Mouse (Mus musculus): ENCODE results near the gene Mdga1.

Gene Mdga1

GRCm38 (mm10) chr17:29970037-29970555, at the start of gene Mdga1:
Gene Mdga1 (minus strand): TSS chr17:29970087.
- no peak for DNase-seq (ENCODE audit: low spot score)

GRCm38 (mm10) chr17:30018927-30019610, 49.2 kb upstream of the Mdga1 start:
- DNase-seq (ENCODE audit: low spot score) = no peak

- DNase-seq (ENCODE audit: low spot score) = no peak
Observed at GRCm38 (mm10) chr17:30014660-30015059, 44.8 kb upstream of the Mdga1 start.

DNA sequence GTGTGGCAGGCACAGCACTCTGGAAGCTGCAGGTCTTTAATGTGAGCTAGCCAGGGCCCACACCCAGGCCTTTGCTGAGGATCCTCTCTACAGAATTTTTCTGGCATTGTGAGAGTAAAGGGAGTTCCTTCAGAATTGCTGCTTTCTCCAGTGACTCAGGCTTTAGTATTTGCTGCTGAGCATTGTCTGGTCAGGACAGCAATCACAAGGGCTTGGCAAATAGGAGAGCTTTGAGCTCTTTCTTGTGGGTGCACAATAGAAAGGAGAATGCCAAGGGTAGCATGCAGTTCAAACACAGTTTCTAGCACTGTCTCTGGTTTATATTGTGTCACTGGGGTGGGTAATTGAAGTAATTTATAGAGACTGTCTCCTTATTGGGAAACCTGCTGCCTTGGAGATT, 38.5 kb upstream of the Mdga1 start:
- DNase-seq (ENCODE audit: low spot score) = no peak

GRCm38 (mm10) chr17:30007883-30008282, 38.0 kb upstream of the Mdga1 start:
- no peak for DNase-seq (ENCODE audit: low spot score)

- no peak for DNase-seq (ENCODE audit: low spot score)
Observed at GRCm38 (mm10) chr17:30006877-30007276, 37.0 kb upstream of the Mdga1 start.

- DNase-seq (ENCODE audit: low spot score) = peak; percentile 53
Observed at GRCm38 (mm10) chr17:30005451-30005941, 35.6 kb upstream of the Mdga1 start.

- DNase-seq (ENCODE audit: low spot score) = no peak
Observed at GRCm38 (mm10) chr17:30005103-30005443, 35.2 kb upstream of the Mdga1 start.

- DNase-seq (ENCODE audit: low spot score) = peak; percentile 95
Observed at GRCm38 (mm10) chr17:30004203-30005102, 34.6 kb upstream of the Mdga1 start, which contains the start of gene Zfand3. Gene Zfand3 (plus strand): TSS chr17:30004733.

GRCm38 (mm10) chr17:29998566-29999295, 28.8 kb upstream of the Mdga1 start:
- DNase-seq (ENCODE audit: low spot score) = no peak

DNA sequence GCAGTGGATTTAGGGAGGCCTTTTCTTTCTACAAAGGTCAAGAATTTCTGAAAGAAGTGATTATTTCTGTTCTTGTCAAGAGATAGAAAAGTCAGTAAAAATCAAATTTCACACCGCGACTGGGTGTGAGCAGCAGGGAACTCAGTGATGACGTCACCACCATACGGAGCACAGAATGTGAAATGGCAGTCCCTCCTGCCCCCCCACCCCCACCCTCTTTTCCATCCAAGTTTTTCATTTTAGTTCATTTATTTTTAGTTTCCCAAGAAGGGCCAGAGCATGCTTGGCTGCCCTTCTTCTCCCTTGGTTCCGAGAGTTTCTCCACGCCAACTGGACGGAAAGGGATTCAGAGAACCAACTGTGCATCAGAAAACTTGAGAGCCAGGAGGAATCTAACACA, 27.8 kb upstream of the Mdga1 start:
- DNase-seq (ENCODE audit: low spot score) = no peak

DNA sequence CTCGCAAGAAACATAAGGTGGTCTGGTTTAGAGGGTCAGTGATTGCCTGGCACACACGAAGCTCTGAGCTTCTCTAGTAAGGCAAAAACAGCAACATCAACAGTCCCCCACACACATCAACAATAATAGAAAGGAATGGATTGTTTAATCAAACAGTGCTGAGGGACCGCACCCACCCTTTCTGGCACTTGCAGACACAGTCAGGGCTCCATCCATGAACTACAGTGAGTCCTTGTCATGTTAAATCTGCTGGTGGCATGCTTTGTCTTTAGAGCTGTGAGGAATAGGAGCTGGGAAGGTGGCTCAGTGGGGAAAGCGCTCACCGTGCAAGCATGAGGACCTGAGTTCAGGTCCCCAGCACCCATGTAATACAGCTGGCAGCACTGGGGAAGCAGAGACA, 26.1 kb upstream of the Mdga1 start:
- DNase-seq (ENCODE audit: low spot score) = no peak

- DNase-seq (ENCODE audit: low spot score) = no peak
Observed at GRCm38 (mm10) chr17:29994459-29994858, 24.6 kb upstream of the Mdga1 start.

DNA sequence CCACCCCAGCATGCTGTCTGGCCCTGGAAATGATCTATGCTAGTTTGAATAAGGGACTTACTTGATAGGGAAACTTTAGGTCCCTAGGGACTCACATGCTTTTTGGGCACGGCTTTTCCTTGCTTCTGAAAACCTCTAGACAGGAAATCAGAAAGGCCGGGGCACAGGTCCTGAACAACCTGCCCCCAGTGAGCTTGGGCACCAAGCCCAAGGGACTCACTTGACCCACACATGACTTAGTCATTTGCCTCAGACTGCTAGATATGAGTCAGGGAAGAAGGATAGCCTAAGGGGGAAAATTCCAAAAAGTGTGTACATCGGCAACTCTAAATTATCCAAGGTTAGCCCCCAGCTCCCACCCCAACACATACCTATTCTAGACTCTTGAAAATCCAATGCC, 24.1 kb upstream of the Mdga1 start:
- no peak for DNase-seq (ENCODE audit: low spot score)

- DNase-seq (ENCODE audit: low spot score) = no peak
Observed at GRCm38 (mm10) chr17:29993488-29993887, 23.6 kb upstream of the Mdga1 start.

DNA sequence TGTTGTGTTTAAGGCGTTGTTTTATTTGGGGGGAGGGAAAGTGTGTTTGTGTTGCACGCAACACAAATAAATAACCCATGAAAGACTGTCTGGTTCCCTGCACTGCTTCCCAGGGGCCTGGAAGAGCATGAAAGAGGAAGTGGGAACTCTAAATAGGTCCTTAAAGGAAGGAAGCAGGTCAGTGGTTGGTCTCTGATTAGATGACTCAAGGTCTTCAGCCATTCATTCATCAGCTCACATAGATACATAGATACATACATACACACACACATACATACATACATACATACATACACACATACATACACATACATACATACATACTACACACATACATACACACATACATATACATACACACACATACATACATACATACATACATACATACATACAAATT, 21.0 kb upstream of the Mdga1 start:
- DNase-seq (ENCODE audit: low spot score) = no peak

- no peak for DNase-seq (ENCODE audit: low spot score)
Observed at GRCm38 (mm10) chr17:29990136-29990535, 20.2 kb upstream of the Mdga1 start.

DNA sequence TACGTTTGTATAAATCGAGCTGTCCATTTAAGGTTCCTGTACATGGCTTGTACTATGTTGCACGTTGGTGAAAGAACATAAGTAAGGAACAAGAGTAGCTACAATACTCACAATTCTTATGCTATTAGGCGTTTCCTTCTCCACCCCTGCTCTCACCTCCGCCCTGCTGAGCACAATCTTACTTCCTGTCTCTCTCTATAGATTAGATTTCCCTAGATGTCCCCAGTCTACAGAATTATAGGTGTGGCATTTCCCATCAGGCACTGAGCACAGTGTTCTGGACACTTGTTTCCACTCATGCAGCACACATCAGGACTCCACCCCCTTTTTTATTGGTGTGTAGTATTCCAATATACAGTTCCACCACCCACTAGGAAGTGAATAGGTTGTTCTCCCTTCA, 19.8 kb upstream of the Mdga1 start:
- no peak for DNase-seq (ENCODE audit: low spot score)

GRCm38 (mm10) chr17:29988141-29988540, 18.3 kb upstream of the Mdga1 start:
- no peak for DNase-seq (ENCODE audit: low spot score)

DNA sequence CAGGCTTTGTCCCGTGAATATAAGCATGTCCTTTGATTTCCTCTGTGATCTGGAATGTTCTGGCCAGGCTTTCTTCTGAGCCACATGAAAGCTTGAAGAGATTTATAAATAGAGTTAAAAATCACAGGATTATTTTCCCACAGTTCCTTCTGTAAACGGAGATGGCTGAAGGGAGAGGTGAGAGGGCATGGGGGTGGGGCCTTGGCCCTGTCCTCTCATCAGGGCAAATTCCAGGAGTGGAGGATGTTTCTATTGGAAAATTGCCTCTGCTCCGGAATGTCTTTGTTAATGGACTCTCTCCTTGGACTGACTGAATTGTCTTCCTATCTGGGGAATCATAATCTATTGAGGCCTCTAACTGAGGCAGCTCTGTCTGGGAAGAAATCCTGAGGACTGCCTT, 15.6 kb upstream of the Mdga1 start:
- DNase-seq (ENCODE audit: low spot score) = no peak

DNA sequence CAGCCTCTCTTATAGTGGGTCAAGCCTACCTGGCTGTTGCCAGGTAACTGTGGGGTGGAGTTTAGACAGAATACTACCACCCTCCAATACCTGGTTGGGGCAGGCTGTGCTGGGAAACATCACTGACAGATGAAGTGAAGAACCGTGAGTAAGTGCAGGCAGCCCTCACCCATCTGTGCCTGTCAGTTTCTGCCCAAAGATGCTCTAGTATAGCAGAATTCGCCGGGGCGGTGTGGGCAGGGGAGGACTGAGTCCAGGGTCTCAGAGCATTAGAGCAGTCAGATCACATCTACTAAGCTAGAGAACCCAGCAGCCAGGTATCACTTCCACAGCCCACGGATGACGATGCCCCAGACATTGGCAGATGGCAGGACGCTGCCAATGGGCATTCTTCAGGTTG, 15.0 kb upstream of the Mdga1 start:
- DNase-seq (ENCODE audit: low spot score) = no peak

GRCm38 (mm10) chr17:29983190-29983589, 13.3 kb upstream of the Mdga1 start:
- no peak for DNase-seq (ENCODE audit: low spot score)
